Mouse (Mus musculus): ENCODE results near the gene Capn7. TPM values are rescaled to one million over a fixed set of nuclear protein-coding genes. Genes with fewer than 3 reads are reported as not detected.

The Capn7 gene
- total and polyA plus RNA-seq, 3 experiments: 27.9 to 45.0 (median 33.3) TPM

DNA sequence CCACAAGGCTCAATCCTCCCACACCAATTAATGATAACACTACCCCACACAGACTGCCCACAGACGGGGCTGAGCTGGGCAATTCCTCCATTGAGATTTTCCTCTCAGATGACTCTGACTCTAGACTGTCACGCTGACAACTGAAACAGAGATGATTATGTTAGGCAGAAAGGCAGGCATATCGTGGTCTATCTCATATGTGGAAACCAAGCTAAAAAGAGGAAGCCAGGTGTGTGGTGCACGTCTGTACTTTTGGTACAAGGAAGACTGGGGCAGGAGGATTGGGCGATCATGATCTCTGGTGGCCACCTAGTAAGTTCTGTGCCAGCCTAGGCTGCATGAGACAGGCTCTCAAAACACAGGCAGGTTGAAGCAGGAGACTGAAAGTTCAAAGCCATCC is 66.3 kb downstream of the Capn7 start (continued):
- TF ChIP-seq USF1 (IDR thresholded peaks at IDR 0.05; ENCODE audit: low read depth, low read length) (no peak), RAD21 (IDR thresholded peaks at IDR 0.05; ENCODE audit: low read depth, low read length) (no peak; the same call in 1 of the 2 replicates), EP300 (IDR thresholded peaks at IDR 0.05; ENCODE audit: low read length) (peak; percentile 78), ZKSCAN1 (IDR thresholded peaks at IDR 0.05; ENCODE audit: borderline replicate concordance, low read depth, low read length) (no peak), GABPA (IDR thresholded peaks at IDR 0.05; ENCODE audit: insufficient replicate concordance, low read depth, low read length) (no peak), MAZ (IDR thresholded peaks at IDR 0.05; ENCODE audit: low read depth, low read length) (peak; percentile 45; the same call in 1 of the 2 replicates), RCOR1 (conservative IDR thresholded peaks at IDR 0.05; ENCODE audit: low read depth, low read length) (no peak), ETS1 (conservative IDR thresholded peaks at IDR 0.05; ENCODE audit: low read depth, low read length) (peak; percentile 73), E2F4 (IDR thresholded peaks at IDR 0.05; ENCODE audit: insufficient replicate concordance, low read depth, low read length) (no peak), JUN (IDR thresholded peaks at IDR 0.05; ENCODE audit: insufficient read depth, low read depth, low read length) (peak; percentile 16; the same call in 1 of the 2 replicates), NRF1 (IDR thresholded peaks at IDR 0.05; ENCODE audit: low read depth, low read length) (no peak), MAX (IDR thresholded peaks at IDR 0.05; ENCODE audit: low read length) (0 out of 2 replicates have a peak, but pooled peaks have one; percentile 29), JUND (conservative IDR thresholded peaks at IDR 0.05; ENCODE audit: low read depth, low read length) (peak; percentile 23; the same call in 1 of the 2 replicates)

- H3K4me3 ChIP-seq (replicated peaks in 1 of 3; ENCODE audit: low read depth in 2 of 3, low read length in 2 of 3, poor library complexity in 1 of 3): no peak overlapping the region
- H3K36me3 ChIP-seq (replicated peaks in 1 of 2; ENCODE audit: control insufficient read depth in 1 of 2, insufficient read depth in 1 of 2, low read length in 1 of 2): peaks cover 44 to 95% of the 10 kb centered on the region in 2 experiments
- peaks cover 53% of the 10 kb centered on the region for H3K79me2 ChIP-seq (replicated peaks; ENCODE audit: control insufficient read depth, extremely low read depth, insufficient read depth, poor library complexity, severe bottlenecking)
- dilution Hi-C loops (cut with MboI; ENCODE audit: extremely low pct_ligation_motif_present, extremely low pct_unique_long_range_greater_than_20kb, low sequenced_read_pairs) (no loop called here), in situ Hi-C loops (cut with MboI; ENCODE audit: low pct_ligation_motif_present, low pct_unique_long_range_greater_than_20kb, low sequenced_read_pairs) (no loop called here)
- H3K4me2 ChIP-seq (ENCODE audit: insufficient read depth, low read depth, poor library complexity, severe bottlenecking): no peak overlapping the region
- no peak for TF ChIP-seq MEF2A (IDR thresholded peaks at IDR 0.05; ENCODE audit: borderline replicate concordance, low read depth, low read length)
- TF ChIP-seq IRF4 (IDR thresholded peaks at IDR 0.05; ENCODE audit: low read depth, low read length): no peak
- peaks cover 71 to 99% of the 10 kb centered on the region in 2 experiments for H3K4me1 ChIP-seq (ENCODE audit: control insufficient read depth in 1 of 2, insufficient read depth in 2 of 2)
- DNase-seq (ENCODE audit: extremely low read depth): no peak
- H3K27ac ChIP-seq (ENCODE audit: insufficient read depth, low read depth): peak overlapping the region; percentile 23; the same call in 1 of the 2 replicates
- H3K27me3 ChIP-seq (replicated peaks): no peaks in the 10 kb centered on the region
- H3K9ac ChIP-seq (ENCODE audit: insufficient read depth, low read depth): no peak overlapping the region
- H3K9me3 ChIP-seq (replicated peaks; ENCODE audit: low read length): no peaks in the 10 kb centered on the region
Measured at GRCm38 (mm10) chr14:31403556-31403955, 67.1 kb downstream of the Capn7 start.

GRCm38 (mm10) chr14:31403995-31404394 is 67.6 kb downstream of the Capn7 start:
- Histone ChIP-seq H3K79me2 (replicated peaks; ENCODE audit: control insufficient read depth, extremely low read depth, insufficient read depth, poor library complexity, severe bottlenecking) (peaks cover 54% of the 10 kb centered on the region), H3K27ac (ENCODE audit: insufficient read depth, low read depth) (peak overlapping the region; percentile 30; the same call in 1 of the 2 replicates), H3K4me3 (replicated peaks in 1 of 3; ENCODE audit: low read depth in 2 of 3, low read length in 2 of 3, poor library complexity in 1 of 3) (no peak overlapping the region), H3K9me3 (replicated peaks; ENCODE audit: low read length) (no peaks in the 10 kb centered on the region), H3K4me1 (ENCODE audit: control insufficient read depth in 1 of 2, insufficient read depth in 2 of 2) (peaks cover 70 to 99% of the 10 kb centered on the region in 2 experiments), H3K27me3 (replicated peaks) (no peaks in the 10 kb centered on the region), H3K36me3 (replicated peaks in 1 of 2; ENCODE audit: control insufficient read depth in 1 of 2, insufficient read depth in 1 of 2, low read length in 1 of 2) (peaks cover 44 to 95% of the 10 kb centered on the region in 2 experiments), H3K9ac (ENCODE audit: insufficient read depth, low read depth) (no peak overlapping the region), H3K4me2 (ENCODE audit: insufficient read depth, low read depth, poor library complexity, severe bottlenecking) (no peak overlapping the region)
- dilution Hi-C loops (cut with MboI; ENCODE audit: extremely low pct_ligation_motif_present, extremely low pct_unique_long_range_greater_than_20kb, low sequenced_read_pairs): no loop called here
- in situ Hi-C loops (cut with MboI; ENCODE audit: low pct_ligation_motif_present, low pct_unique_long_range_greater_than_20kb, low sequenced_read_pairs): no loop called here
- TF ChIP-seq MAZ (IDR thresholded peaks at IDR 0.05; ENCODE audit: low read depth, low read length) (no peak), ZNF384 (IDR thresholded peaks at IDR 0.05; ENCODE audit: low read depth, low read length) (no peak), EP300 (IDR thresholded peaks at IDR 0.05; ENCODE audit: low read length) (no peak), GABPA (IDR thresholded peaks at IDR 0.05; ENCODE audit: insufficient replicate concordance, low read depth, low read length) (no peak), NRF1 (IDR thresholded peaks at IDR 0.05; ENCODE audit: low read depth, low read length) (no peak), POLR2A (IDR thresholded peaks at IDR 0.05; ENCODE audit: low read depth, low read length) (no peak), ZKSCAN1 (IDR thresholded peaks at IDR 0.05; ENCODE audit: borderline replicate concordance, low read depth, low read length) (no peak), KAT2A (IDR thresholded peaks at IDR 0.05; ENCODE audit: insufficient replicate concordance, low read length) (no peak), JUN (IDR thresholded peaks at IDR 0.05; ENCODE audit: insufficient read depth, low read depth, low read length) (no peak), TBP (conservative IDR thresholded peaks at IDR 0.05; ENCODE audit: low read depth, low read length) (no peak), RCOR1 (conservative IDR thresholded peaks at IDR 0.05; ENCODE audit: low read depth, low read length) (no peak), USF2 (conservative IDR thresholded peaks at IDR 0.05; ENCODE audit: low read depth, low read length) (no peak), JUND (conservative IDR thresholded peaks at IDR 0.05; ENCODE audit: low read depth, low read length) (no peak), BHLHE40 (IDR thresholded peaks at IDR 0.05; ENCODE audit: low read depth, low read length) (no peak), PAX5 (IDR thresholded peaks at IDR 0.05; ENCODE audit: low read length) (no peak)
- DNase-seq (ENCODE audit: extremely low read depth): no peak
